Mouse (Mus musculus): ENCODE results near the gene Cep57l1. TPM values are rescaled to one million over a fixed set of nuclear protein-coding genes. Genes with fewer than 3 reads are reported as not detected.

Cep57l1 gene
- polyA plus RNA-seq (2012; rRNA removed), result 14.8 and 15.1 TPM in 2 replicates

GRCm38 (mm10) chr10:41809771-41810563 lies at the start of gene Cep57l1, which contains the start of gene Sesn1:
Gene Cep57l1 (minus strand): TSS chr10:41809871.
Gene Sesn1 (plus strand): TSS chr10:41809935.

GRCm38 (mm10) chr10:41716029-41716897 lies 93.4 kb downstream of the Cep57l1 start, which contains the start of gene Ccdc162:
Gene Ccdc162 (minus strand): TSS chr10:41716634.

Other genes with a start within 250 kb of the Cep57l1 start
- gene Ccdc162, start 93.2 kb downstream of the Cep57l1 start, polyA plus RNA-seq (2012; rRNA removed), result 0.70 and 1.2 TPM in 2 replicates
- gene Sesn1, start 64 bp upstream of the Cep57l1 start, polyA plus RNA-seq (2012; rRNA removed), result 23.0 and 28.0 TPM in 2 replicates
- 2.1 TPM in 2 replicates for gene Armc2, start 208.6 kb upstream of the Cep57l1 start, polyA plus RNA-seq (2012; rRNA removed)

Data from central nervous system, embryonic 11.5 days (tissue).